Mouse (Mus musculus): ENCODE results near the gene Rps3a1.

- no peak for TF ChIP-seq CTCF (IDR thresholded peaks at IDR 0.05; ENCODE audit: low read depth)
- TF ChIP-seq EP300 (IDR thresholded peaks at IDR 0.05; ENCODE audit: low read depth): no peak
Observed at GRCm38 (mm10) chr3:86112766-86113165, 29.7 kb downstream of the Rps3a1 start.
